Mouse (Mus musculus) limb, embryonic 14.5 days (tissue): ENCODE results near the gene Dusp27. TPM values are rescaled to one million over a fixed set of nuclear protein-coding genes. Genes with fewer than 3 reads are reported as not detected.

Experiments
- ATAC-seq: fragments of 200-750 bp; cut with Nextera tagmentation; 2 replicates; pipeline ENCODE4 v1.8.0; 2017; ENCODE audit warnings: low read depth, moderate number of reproducible peaks, moderate TSS enrichment; ENCODE audit not compliant: low FRiP score
- DNase-seq: peaks from one replicate; pipeline ENCODE4 v3.0.0-alpha.2; 2015; ENCODE audit warnings: low spot score
- H3K27ac ChIP-seq: fragments of 300-500 bp; sonication (generic); replicated peaks from 2 replicates; pipeline ENCODE4 v1.5.1; 2014; ENCODE audit warnings: low read depth, mild to moderate bottlenecking, low read length, moderate library complexity, mixed read lengths
- H3K27me3 ChIP-seq: fragments of 300-500 bp; sonication (generic); 2 replicates; pipeline ENCODE4 v1.6.1; 2014; ENCODE audit warnings: low read length, mixed read lengths; ENCODE audit not compliant: control insufficient read depth, insufficient read depth
- H3K36me3 ChIP-seq: fragments of 300-500 bp; sonication (generic); 2 replicates; pipeline ENCODE4 v1.6.1; 2014; ENCODE audit warnings: mild to moderate bottlenecking, low read length, moderate library complexity, mixed read lengths; ENCODE audit not compliant: control insufficient read depth, insufficient read depth
- H3K4me1 ChIP-seq: fragments of 300-500 bp; sonication (generic); 2 replicates; pipeline ENCODE4 v1.6.1; 2014; ENCODE audit warnings: antibody characterized with exemption, low read length, mixed read lengths; ENCODE audit not compliant: control insufficient read depth, insufficient read depth
- H3K4me2 ChIP-seq: fragments of 300-500 bp; sonication (generic); replicated peaks from 2 replicates; pipeline ENCODE4 v1.6.1; 2014; ENCODE audit warnings: low read depth, mild to moderate bottlenecking, low read length, moderate library complexity; ENCODE audit not compliant: severe bottlenecking
- H3K4me3 ChIP-seq: fragments of 300-500 bp; sonication (generic); replicated peaks from 2 replicates; pipeline ENCODE4 v1.5.1; 2014; ENCODE audit warnings: low read length
- H3K9ac ChIP-seq: fragments of 300-500 bp; sonication (generic); 2 replicates; pipeline ENCODE4 v1.6.1; 2014; ENCODE audit warnings: mild to moderate bottlenecking, low read depth, low read length, moderate library complexity; ENCODE audit not compliant: severe bottlenecking
- H3K9me3 ChIP-seq: fragments of 300-500 bp; sonication (generic); 2 replicates; pipeline ENCODE4 v1.6.1; 2016; ENCODE audit warnings: low read length; ENCODE audit not compliant: control insufficient read depth
- POLR2A ChIP-seq: fragments of 200-500 bp; IDR thresholded peaks from 2 replicates; pipeline ENCODE4 v1.8.0; 2012; ENCODE audit warnings: inconsistent platforms, mild to moderate bottlenecking, moderate library complexity, borderline replicate concordance; ENCODE audit not compliant: insufficient read depth, insufficient read length; ENCODE audit errors: extremely low read depth
- whole genome bisulfite sequencing: fragments of 180-500 bp; shearing (Covaris S2); extraction: QIAGEN DNeasy Blood & Tissue Kit; methylation state at CpG from one replicate; pipeline ENCODE4 v1.1.7; 2014; 5-methylcytosine and 5-hydroxymethylcytosine counted together
- polyA plus RNA-seq, 2 experiments: library from polyadenylated mRNA; depleted of rRNA in 1 of 2; stranded (reverse) in 1 of 2; unstranded in 1 of 2; fragments of >200 nt; fragmentation: Nextera tagmentation in 1 of 2; extraction: Ambion mirVana in 1 of 2; gene quantifications; 2 replicates each; pipeline versions ENCODE4 v1.2.1 to v1.2.3; 2012 to 2014

The Dusp27 gene
- polyA plus RNA-seq, 2 experiments: 3.6 to 6.4 TPM

- 60% methylated on average over 9 of the region's 9 CpGs for WGBS
- no peak for DNase-seq
These were observed 30.9 kb upstream of the Dusp27 start for GRCm38 (mm10) chr1:166158664-166159063.

GRCm38 (mm10) chr1:166157712-166158111, 30.0 kb upstream of the Dusp27 start:
- Histone ChIP-seq H3K27me3 (peaks cover 12% of the 10 kb centered on the region), H3K27ac (no peak overlapping the region), H3K9ac (no peak overlapping the region), H3K36me3 (no peaks in the 10 kb centered on the region), H3K4me2 (no peak overlapping the region), H3K4me1 (no peaks in the 10 kb centered on the region), H3K9me3 (no peaks in the 10 kb centered on the region), H3K4me3 (no peak overlapping the region)
- no peak for TF ChIP-seq POLR2A
- 82% methylated on average over 12 of the region's 12 CpGs for WGBS
- no peak for DNase-seq
- no peak for ATAC-seq

More at GRCm38 (mm10) chr1:166158664-166159063, 30.9 kb upstream of the Dusp27 start:
- H3K4me2 ChIP-seq: no peak overlapping the region
- no peaks in the 10 kb centered on the region for H3K4me1 ChIP-seq
- H3K4me3 ChIP-seq: no peak overlapping the region
- no peak overlapping the region for H3K27ac ChIP-seq
- no peak for TF ChIP-seq POLR2A
- H3K9me3 ChIP-seq: no peaks in the 10 kb centered on the region
- H3K36me3 ChIP-seq: no peaks in the 10 kb centered on the region
- ATAC-seq: no peak
- no peak overlapping the region for H3K9ac ChIP-seq
- H3K27me3 ChIP-seq: peaks cover 12% of the 10 kb centered on the region

- ATAC-seq (no peak), DNase-seq (no peak)
- no peaks in the 10 kb centered on the region for H3K36me3 ChIP-seq
- H3K4me2 ChIP-seq: no peak overlapping the region
- H3K4me3 ChIP-seq: no peak overlapping the region
- H3K4me1 ChIP-seq: no peaks in the 10 kb centered on the region
- H3K27me3 ChIP-seq: peaks cover 12% of the 10 kb centered on the region
- H3K9me3 ChIP-seq: no peaks in the 10 kb centered on the region
- TF ChIP-seq POLR2A: no peak
- no peak overlapping the region for H3K9ac ChIP-seq
- no peak overlapping the region for H3K27ac ChIP-seq
- WGBS: 32% methylated on average over 10 of the region's 10 CpGs
These were observed 27.4 kb upstream of the Dusp27 start for GRCm38 (mm10) chr1:166155113-166155494.

- peak overlapping the region; percentile 45 for H3K4me2 ChIP-seq
- H3K27me3 ChIP-seq: peaks cover 12% of the 10 kb centered on the region
- no peaks in the 10 kb centered on the region for H3K36me3 ChIP-seq
- H3K9me3 ChIP-seq: no peaks in the 10 kb centered on the region
- H3K4me3 ChIP-seq: peak overlapping the region; percentile 24; the same call in 1 of the 2 replicates
- H3K9ac ChIP-seq: no peak overlapping the region
- 8% methylated on average over 29 of the region's 29 CpGs for WGBS
- H3K4me1 ChIP-seq: no peaks in the 10 kb centered on the region
- DNase-seq (peak; percentile 68), ATAC-seq (peak; percentile 28; the same call in 1 of the 2 replicates)
- H3K27ac ChIP-seq: no peak overlapping the region
- TF ChIP-seq POLR2A: no peak
These were observed 26.7 kb upstream of the Dusp27 start for GRCm38 (mm10) chr1:166154162-166155112.

- peak; percentile 69; the same call in 1 of the 2 replicates for ATAC-seq
- DNase-seq: peak; percentile 92
- Histone ChIP-seq H3K27me3 (peaks cover 12% of the 10 kb centered on the region), H3K27ac (no peak overlapping the region), H3K4me3 (no peak overlapping the region), H3K4me2 (0 out of 2 replicates have a peak overlapping the region, but pooled peaks have one; percentile 7), H3K4me1 (no peaks in the 10 kb centered on the region), H3K9ac (no peak overlapping the region), H3K9me3 (no peaks in the 10 kb centered on the region), H3K36me3 (no peaks in the 10 kb centered on the region)
- 11% methylated on average over 18 of the region's 18 CpGs for WGBS
- no peak for TF ChIP-seq POLR2A
These were observed 25.8 kb upstream of the Dusp27 start for GRCm38 (mm10) chr1:166153351-166154120.
